Mouse (Mus musculus) testis, adult 2 months (tissue): ENCODE data around the gene 1700074P13Rik. TPM values are rescaled to one million over a fixed set of nuclear protein-coding genes. Genes with fewer than 3 reads are reported as not detected.
"Not testable (repeated sequence)": the region's sequence is repeated elsewhere in the genome, so short reads cannot be mapped to it uniquely, and the experiment has no call there.

Source experiments
- H3K27ac ChIP-seq: fragments of 200-500 bp; 2 replicates; pipeline ENCODE4 v1.5.1; 2012; ENCODE audit warnings: low read depth, low read length; ENCODE audit not compliant: control insufficient read depth, insufficient read depth
- H3K27me3 ChIP-seq: fragments of 200-500 bp; 2 replicates; pipeline ENCODE4 v1.6.1; 2012; ENCODE audit warnings: mild to moderate bottlenecking, low read length, moderate library complexity; ENCODE audit not compliant: control insufficient read depth, insufficient read depth
- H3K36me3 ChIP-seq: fragments of 200-500 bp; 2 replicates; pipeline ENCODE4 v1.6.1; 2012; ENCODE audit warnings: mild to moderate bottlenecking, low read length; ENCODE audit not compliant: control insufficient read depth, insufficient read depth
- H3K4me1 ChIP-seq: fragments of 200-500 bp; 2 replicates; pipeline ENCODE4 v1.6.1; 2012; ENCODE audit warnings: low read length; ENCODE audit not compliant: control insufficient read depth, insufficient read depth
- H3K4me3 ChIP-seq: fragments of 200-500 bp; 2 replicates; pipeline ENCODE4 v1.5.1; 2012; ENCODE audit warnings: low read depth, mild to moderate bottlenecking, low read length, moderate library complexity, mixed read lengths; ENCODE audit not compliant: control insufficient read depth
- CTCF ChIP-seq: fragments of 200-500 bp; IDR thresholded peaks from 2 replicates; pipeline ENCODE4 v1.5.1; 2012; ENCODE audit warnings: low read depth, mild to moderate bottlenecking, inconsistent platforms, low read length, moderate library complexity; ENCODE audit not compliant: control insufficient read depth, insufficient read depth, insufficient replicate concordance
- POLR2A ChIP-seq: fragments of 200-500 bp; IDR thresholded peaks from 2 replicates; pipeline ENCODE4 v1.6.1; 2012; ENCODE audit warnings: low read depth, mild to moderate bottlenecking, inconsistent platforms, low read length, moderate library complexity; ENCODE audit not compliant: control insufficient read depth
- polyA plus RNA-seq: library from polyadenylated mRNA; depleted of rRNA; stranded (reverse); fragments of >200 nt; gene quantifications from 2 replicates; pipeline ENCODE4 v1.2.3, GENCODE M21; 2012; rRNA removed

The 1700074P13Rik gene
- 344 and 468 TPM in 2 replicates for polyA plus RNA-seq

- TF ChIP-seq POLR2A (no peak), CTCF (no peak)
- Histone ChIP-seq H3K4me3 (peak within 1 kb of the TSS; percentile 94), H3K27me3 (no peaks in the 10 kb centered on the region), H3K36me3 (no peaks in the 10 kb centered on the region; the same call in 1 of the 2 replicates), H3K27ac (peak within 1 kb of the TSS; percentile 99), H3K4me1 (no peaks in the 10 kb centered on the region)
Observed at GRCm38 (mm10) chr6:40940457-40940856, at the start of gene 1700074P13Rik. 1700074P13Rik (minus strand) TSS chr6:40940557.

- H3K27ac ChIP-seq, H3K27me3 ChIP-seq: not testable (repeated sequence)
Observed at GRCm38 (mm10) chr6:40964454-40964853, 24.1 kb upstream of the 1700074P13Rik start, which contains the start of gene 1810009J06Rik. 1810009J06Rik (plus strand) TSS chr6:40964754.

GRCm38 (mm10) chr6:40953716-40954115, 13.4 kb upstream of the 1700074P13Rik start:
- H3K27me3 ChIP-seq: no peaks in the 10 kb centered on the region
- no peaks in the 10 kb centered on the region for H3K36me3 ChIP-seq
- TF ChIP-seq CTCF (no peak), POLR2A (no peak)
- no peak overlapping the region for H3K27ac ChIP-seq
- H3K4me1 ChIP-seq: no peaks in the 10 kb centered on the region
- H3K4me3 ChIP-seq: no peak overlapping the region

More at GRCm38 (mm10) chr6:40964454-40964853, 24.1 kb upstream of the 1700074P13Rik start, which contains the start of gene 1810009J06Rik:
- H3K4me3 ChIP-seq, H3K4me1 ChIP-seq, H3K36me3 ChIP-seq: not testable (repeated sequence)

- Histone ChIP-seq H3K4me3 (no peak within 1 kb of the TSS), H3K27ac (no peak within 1 kb of the TSS), H3K27me3 (no peaks in the 10 kb centered on the region), H3K4me1 (no peaks in the 10 kb centered on the region), H3K36me3 (no peaks in the 10 kb centered on the region)
- TF ChIP-seq CTCF (no peak), POLR2A (no peak)
Observed at GRCm38 (mm10) chr6:40951770-40952169, 11.4 kb upstream of the 1700074P13Rik start, which contains the start of gene Gm4744. Gm4744 (minus strand) TSS chr6:40951870.

GRCm38 (mm10) chr6:40919954-40920353, 20.4 kb downstream of the 1700074P13Rik start:
- Histone ChIP-seq H3K27me3 (no peaks in the 10 kb centered on the region), H3K4me1 (no peaks in the 10 kb centered on the region), H3K4me3 (no peak overlapping the region), H3K27ac (no peak overlapping the region), H3K36me3 (no peaks in the 10 kb centered on the region)
- no peak for TF ChIP-seq POLR2A
- no peak for TF ChIP-seq CTCF

- no peaks in the 10 kb centered on the region for H3K27me3 ChIP-seq
- H3K27ac ChIP-seq: no peak within 1 kb of the TSS
- H3K4me3 ChIP-seq: peak within 1 kb of the TSS; percentile 35; the same call in 1 of the 2 replicates
- TF ChIP-seq CTCF (no peak), POLR2A (no peak; the same call in 1 of the 2 replicates)
- H3K4me1 ChIP-seq: no peaks in the 10 kb centered on the region
- no peaks in the 10 kb centered on the region for H3K36me3 ChIP-seq
Observed at GRCm38 (mm10) chr6:40900287-40900686, 40.1 kb downstream of the 1700074P13Rik start, which contains the start of gene Prss58. Prss58 (minus strand) TSS chr6:40900387.

GRCm38 (mm10) chr6:40894716-40895115, 45.6 kb downstream of the 1700074P13Rik start:
- no peak for TF ChIP-seq POLR2A
- TF ChIP-seq CTCF: no peak
- no peaks in the 10 kb centered on the region for H3K4me1 ChIP-seq
- H3K27me3 ChIP-seq: no peaks in the 10 kb centered on the region
- H3K4me3 ChIP-seq: no peak overlapping the region
- no peak overlapping the region for H3K27ac ChIP-seq
- no peaks in the 10 kb centered on the region for H3K36me3 ChIP-seq

- no peaks in the 10 kb centered on the region for H3K36me3 ChIP-seq
- H3K4me3 ChIP-seq: peak overlapping the region; percentile 50
- no peaks in the 10 kb centered on the region for H3K4me1 ChIP-seq
- peak; percentile 29; the same call in 1 of the 2 replicates for TF ChIP-seq CTCF
- no peak for TF ChIP-seq POLR2A
- no peaks in the 10 kb centered on the region for H3K27me3 ChIP-seq
- no peak overlapping the region for H3K27ac ChIP-seq
Observed at GRCm38 (mm10) chr6:40893577-40893976, 46.8 kb downstream of the 1700074P13Rik start.
